Mouse (Mus musculus) heart, adult 2 months (tissue): ENCODE data around the gene Cdh4. TPM values are rescaled to one million over a fixed set of nuclear protein-coding genes. Genes with fewer than 3 reads are reported as not detected.

Experiments
- DNase-seq, 2 experiments: peaks; one replicate each; pipeline ENCODE4 v3.0.0; 2021
- H3K27ac ChIP-seq: fragments of 200-600 bp; 2 replicates; pipeline ENCODE4 v1.8.1; 2022
- H3K27me3 ChIP-seq: fragments of 200-500 bp; 2 replicates; pipeline ENCODE4 v1.6.1; 2012; ENCODE audit warnings: mild to moderate bottlenecking, low read length, inconsistent platforms, mixed read lengths; ENCODE audit not compliant: control insufficient read depth, insufficient read depth
- H3K36me3 ChIP-seq: fragments of 200-500 bp; 2 replicates; pipeline ENCODE4 v1.6.1; 2012; ENCODE audit warnings: low read length, inconsistent platforms; ENCODE audit not compliant: control insufficient read depth, insufficient read depth
- H3K4me1 ChIP-seq: fragments of 200-500 bp; 2 replicates; pipeline ENCODE4 v1.6.1; 2011; ENCODE audit warnings: low read length; ENCODE audit not compliant: control insufficient read depth, insufficient read depth
- H3K4me3 ChIP-seq: fragments of 200-600 bp; 2 replicates; pipeline ENCODE4 v1.8.1; 2022
- H3K79me2 ChIP-seq: fragments of 200-500 bp; replicated peaks from 2 replicates; pipeline ENCODE4 v1.6.1; 2012; ENCODE audit warnings: mild to moderate bottlenecking, inconsistent platforms, low read length, moderate library complexity, mixed read lengths; ENCODE audit not compliant: control insufficient read depth, insufficient read depth
- H3K9ac ChIP-seq: fragments of 200-500 bp; 2 replicates; pipeline ENCODE4 v1.6.1; 2012; ENCODE audit warnings: low read depth, mild to moderate bottlenecking, control low read depth, inconsistent platforms, low read length, mixed read lengths
- CTCF ChIP-seq: fragments of 200-600 bp; IDR thresholded peaks from 2 replicates; pipeline ENCODE4 v1.8.1; 2022; ENCODE audit warnings: antibody characterized with exemption, mild to moderate bottlenecking, moderate library complexity
- EP300 ChIP-seq: fragments of 200-500 bp; IDR thresholded peaks from 2 replicates; pipeline ENCODE4 v1.6.1; 2011; ENCODE audit warnings: low read depth, low read length, control low read depth; ENCODE audit not compliant: insufficient read depth
- POLR2A ChIP-seq: fragments of 200-500 bp; IDR thresholded peaks from 2 replicates; pipeline ENCODE4 v1.6.1; 2011; ENCODE audit warnings: mild to moderate bottlenecking, low read depth, low read length, control low read depth; ENCODE audit not compliant: insufficient read depth
- WGBS: fragments of 180-500 bp; shearing (Covaris S2); methylation state at CpG from one replicate; pipeline ENCODE4 v1.1.7; 2018; 5-methylcytosine and 5-hydroxymethylcytosine counted together
- intact Hi-C: fragments of 180-260 bp; cut with DNase I; formaldehyde crosslinking; loops from one replicate; pipeline ENCODE4 v1.15.1; 2025
- polyA plus RNA-seq: library from polyadenylated mRNA; depleted of rRNA; stranded (reverse); fragments of >200 nt; gene quantifications from 2 replicates; pipeline ENCODE4 v1.2.3, GENCODE M21; 2012
- total RNA-seq, 2 experiments: library from RNA; stranded (reverse); gene quantifications; 2 replicates each; pipeline ENCODE4 v1.2.3; 2021

Gene Cdh4
- total and polyA plus RNA-seq, 3 experiments = 0.90 to 1.2 (median 0.93) TPM

DNA sequence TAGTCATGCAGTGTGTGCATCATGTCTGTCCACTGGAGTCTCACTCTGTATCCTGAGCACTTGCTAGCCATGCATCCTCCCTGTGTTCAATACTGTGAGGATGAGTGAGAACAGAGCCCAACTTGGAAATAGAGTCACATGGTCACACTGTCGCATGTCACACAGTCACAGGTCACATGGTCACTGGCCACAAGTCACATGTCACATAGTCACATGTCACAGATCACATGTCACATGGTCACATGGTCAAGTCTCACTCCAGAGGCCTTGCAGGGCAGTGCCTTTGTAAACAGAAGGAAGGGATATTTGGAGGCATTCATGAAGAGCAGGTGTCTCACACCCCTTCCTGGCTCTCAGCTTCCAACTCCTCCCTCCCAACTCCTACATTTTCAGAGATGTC, 217.0 kb downstream of the Cdh4 start:
- no peak for TF ChIP-seq EP300
- TF ChIP-seq POLR2A = no peak
- no peak for TF ChIP-seq CTCF
- no peak overlapping the region for H3K4me3 ChIP-seq
- no peak overlapping the region for H3K27ac ChIP-seq
- DNase-seq = no peak
- H3K4me1 ChIP-seq = no peaks in the 10 kb centered on the region
- H3K36me3 ChIP-seq = no peaks in the 10 kb centered on the region
- no peak overlapping the region for H3K9ac ChIP-seq
- H3K27me3 ChIP-seq = no peaks in the 10 kb centered on the region
- no peaks in the 10 kb centered on the region for H3K79me2 ChIP-seq
- intact Hi-C loops = no loop called here
- 79% methylated on average over 1 of the region's 1 CpGs for WGBS

DNA sequence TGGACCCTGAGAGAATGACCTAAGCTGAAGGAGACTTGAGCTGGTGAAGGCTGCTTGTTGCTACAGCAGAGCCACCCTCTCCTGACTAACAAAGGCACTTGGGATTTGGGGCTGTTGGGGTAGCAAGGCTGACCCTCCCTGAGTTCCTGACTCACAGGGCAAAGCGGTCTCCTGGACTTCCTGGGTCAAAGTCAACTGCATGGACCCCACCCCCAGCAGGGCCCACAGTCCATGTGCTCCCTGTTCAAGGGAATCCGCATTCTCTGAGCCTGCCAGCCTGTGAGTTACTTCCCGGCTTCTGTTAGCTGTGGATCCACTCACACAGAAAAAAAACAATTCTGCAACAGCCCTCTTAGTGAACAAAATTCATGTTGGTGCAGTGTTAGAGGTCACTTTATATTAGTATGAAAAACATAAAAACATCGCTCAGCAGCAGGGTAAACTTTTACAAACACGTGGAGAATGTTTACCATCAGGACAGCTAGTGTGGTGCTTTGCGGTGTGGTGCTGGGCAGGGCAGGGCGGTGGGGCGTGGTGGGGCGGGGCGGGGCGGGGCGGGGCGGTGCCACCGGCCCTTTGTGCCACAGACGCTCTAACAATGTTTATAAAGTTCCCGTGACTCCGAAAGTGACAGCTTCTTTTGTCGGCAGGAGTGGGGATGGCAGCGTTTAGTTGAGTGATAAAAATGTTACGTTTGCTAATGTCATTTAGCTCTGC, 219.9 kb downstream of the Cdh4 start:
- no peak overlapping the region for H3K27ac ChIP-seq
- intact Hi-C loops = no loop called here
- no peaks in the 10 kb centered on the region for H3K4me1 ChIP-seq
- 4% methylated on average over 20 of the region's 20 CpGs for WGBS
- H3K36me3 ChIP-seq = no peaks in the 10 kb centered on the region
- DNase-seq = no peak
- H3K9ac ChIP-seq = no peak overlapping the region
- no peaks in the 10 kb centered on the region for H3K79me2 ChIP-seq
- 0 out of 2 replicates have a peak overlapping the region, but pooled peaks have one; percentile 9 for H3K4me3 ChIP-seq
- no peaks in the 10 kb centered on the region for H3K27me3 ChIP-seq
- TF ChIP-seq CTCF = no peak
- no peak for TF ChIP-seq POLR2A
- no peak for TF ChIP-seq EP300

DNA sequence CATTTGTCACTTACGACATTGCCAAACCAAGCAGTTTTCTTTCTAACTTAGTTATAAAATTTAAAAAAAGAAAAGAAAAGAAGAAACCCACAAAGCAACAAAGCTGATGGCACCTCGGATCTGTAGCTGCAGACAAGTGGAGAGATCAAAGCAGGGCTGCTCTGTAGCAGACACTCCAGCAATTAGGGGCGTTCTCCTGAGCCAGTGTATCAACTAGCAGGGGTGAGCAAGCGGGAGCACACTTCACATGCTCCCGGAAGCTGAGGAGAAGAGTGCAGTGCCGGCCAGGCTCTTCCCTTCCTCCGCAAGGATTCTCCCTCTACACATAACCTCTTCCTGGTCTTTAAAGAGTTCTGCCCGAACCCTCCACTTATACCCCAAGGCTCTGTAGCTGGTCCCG, 220.5 kb downstream of the Cdh4 start:
- Histone ChIP-seq H3K36me3 (no peaks in the 10 kb centered on the region), H3K27me3 (no peaks in the 10 kb centered on the region), H3K79me2 (no peaks in the 10 kb centered on the region), H3K9ac (no peak overlapping the region), H3K4me1 (no peaks in the 10 kb centered on the region), H3K27ac (no peak overlapping the region), H3K4me3 (0 out of 2 replicates have a peak overlapping the region, but pooled peaks have one; percentile 9)
- no peak for TF ChIP-seq POLR2A
- TF ChIP-seq EP300 = no peak
- no peak for TF ChIP-seq CTCF
- no peak for DNase-seq
- intact Hi-C loops = no loop called here
- 11% methylated on average over 9 of the region's 9 CpGs for WGBS

DNA sequence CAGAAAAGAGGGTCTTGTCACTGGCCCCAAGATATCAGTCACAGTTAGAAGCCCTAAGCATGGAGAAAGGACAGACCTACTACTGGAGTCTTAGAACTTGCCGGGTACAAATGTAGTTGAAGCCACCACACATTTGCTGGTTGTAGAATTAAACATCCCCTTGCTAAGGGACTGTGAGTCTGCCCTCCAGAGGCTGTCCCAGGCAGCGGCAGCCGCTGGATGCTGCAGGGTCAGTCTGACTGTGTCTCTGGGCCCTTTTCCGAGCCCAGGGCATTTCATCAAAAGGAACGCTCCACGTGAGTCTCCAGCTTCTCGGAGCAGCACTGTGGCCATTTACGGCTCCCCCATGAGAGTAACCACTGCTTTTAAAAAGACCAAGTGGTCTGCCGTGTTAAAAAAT, 221.4 kb downstream of the Cdh4 start:
- Histone ChIP-seq H3K27me3 (no peaks in the 10 kb centered on the region), H3K9ac (no peak overlapping the region), H3K4me1 (no peaks in the 10 kb centered on the region), H3K36me3 (no peaks in the 10 kb centered on the region), H3K27ac (no peak overlapping the region), H3K79me2 (no peaks in the 10 kb centered on the region), H3K4me3 (no peak overlapping the region)
- TF ChIP-seq EP300 (no peak), POLR2A (no peak), CTCF (peak; percentile 59)
- WGBS = 52% methylated on average over 9 of the region's 9 CpGs
- intact Hi-C loops = no loop called here
- DNase-seq = no peak

DNA sequence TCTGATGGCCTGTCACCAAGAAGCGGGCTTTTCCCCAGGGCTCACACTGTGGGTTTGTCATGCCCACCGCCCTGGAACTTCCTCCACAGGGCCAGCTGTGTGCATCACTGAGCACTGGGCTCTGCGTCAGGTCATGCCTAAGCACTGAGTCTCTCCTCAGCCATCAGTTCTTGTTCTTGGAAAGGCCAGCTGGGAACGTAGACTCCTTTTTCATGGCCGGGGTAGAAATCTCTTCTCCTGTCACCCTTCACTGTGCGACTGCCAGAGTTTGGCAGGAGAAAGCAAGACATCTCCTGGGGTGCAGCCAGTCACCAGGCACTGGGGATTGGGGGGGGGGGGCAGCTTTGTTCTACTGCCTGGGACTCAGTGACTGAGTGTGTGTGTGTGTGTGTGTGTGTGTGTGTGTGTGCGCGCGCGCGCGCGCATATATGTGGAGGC, 222.0 kb downstream of the Cdh4 start:
- Histone ChIP-seq H3K4me1 (no peaks in the 10 kb centered on the region), H3K27me3 (no peaks in the 10 kb centered on the region), H3K27ac (no peak overlapping the region), H3K79me2 (no peaks in the 10 kb centered on the region), H3K36me3 (no peaks in the 10 kb centered on the region), H3K9ac (no peak overlapping the region), H3K4me3 (no peak overlapping the region)
- 87% methylated on average over 13 of the region's 13 CpGs for WGBS
- no peak for TF ChIP-seq POLR2A
- no peak for TF ChIP-seq EP300
- intact Hi-C loops = no loop called here
- no peak for DNase-seq

DNA sequence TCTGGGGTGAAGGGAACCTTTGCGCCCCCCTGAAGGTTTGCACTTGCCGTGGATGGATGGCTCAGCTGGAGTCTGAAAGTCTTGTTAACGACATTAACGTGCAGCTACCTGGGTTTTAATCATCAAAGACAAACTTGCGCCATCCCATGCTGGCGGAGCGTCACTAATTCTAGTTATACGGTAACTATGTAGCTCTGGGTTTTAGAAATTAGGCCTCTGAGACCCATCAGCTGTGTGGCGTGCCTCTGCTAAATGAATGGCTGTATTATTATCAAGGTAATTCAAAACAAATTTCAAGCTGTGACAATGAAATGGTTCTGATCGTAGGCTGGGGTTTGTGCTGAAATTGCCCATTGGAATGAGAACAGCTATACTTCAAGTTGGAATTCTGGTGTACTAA, 228.5 kb downstream of the Cdh4 start:
- intact Hi-C loops = no loop called here
- 78% methylated on average over 10 of the region's 10 CpGs for WGBS
- Histone ChIP-seq H3K79me2 (no peaks in the 10 kb centered on the region), H3K4me1 (no peaks in the 10 kb centered on the region), H3K9ac (no peak overlapping the region), H3K27ac (no peak overlapping the region), H3K4me3 (no peak overlapping the region), H3K27me3 (no peaks in the 10 kb centered on the region), H3K36me3 (no peaks in the 10 kb centered on the region)
- no peak for DNase-seq
- TF ChIP-seq EP300 = no peak
- no peak for TF ChIP-seq CTCF
- TF ChIP-seq POLR2A = no peak
